Mouse (Mus musculus) limb, embryonic 10.5 days (tissue): ENCODE measurements at regions not wholly inside any gene's neighbourhood (a gene's known extent, or its start where the extent isn't known, plus 50 kb on each side); places are given as distances from the start of the nearest gene placed in this dataset.

Experiments used
- DNase-seq: peaks from one replicate; pipeline ENCODE4 v3.0.0-alpha.2; 2017; ENCODE audit warnings: low spot score
- H3K27ac ChIP-seq: fragments of 300-500 bp; sonication (generic); 2 replicates; pipeline ENCODE4 v1.5.1; 2016; ENCODE audit warnings: mild to moderate bottlenecking
- H3K27me3 ChIP-seq: fragments of 300-500 bp; sonication (generic); 2 replicates; pipeline ENCODE4 v1.6.1; 2016; ENCODE audit warnings: low read depth, mild to moderate bottlenecking; ENCODE audit not compliant: poor library complexity, severe bottlenecking
- H3K36me3 ChIP-seq: fragments of 300-500 bp; sonication (generic); 2 replicates; pipeline ENCODE4 v1.6.1; 2016; ENCODE audit warnings: mild to moderate bottlenecking, moderate library complexity
- H3K4me1 ChIP-seq: fragments of 300-500 bp; sonication (generic); 2 replicates; pipeline ENCODE4 v1.6.1; 2016
- H3K4me3 ChIP-seq: fragments of 300-500 bp; sonication (generic); 2 replicates; pipeline ENCODE4 v1.5.1; 2016; ENCODE audit warnings: mild to moderate bottlenecking, moderate library complexity
- H3K9me3 ChIP-seq: fragments of 300-500 bp; sonication (generic); replicated peaks from 2 replicates; pipeline ENCODE4 v1.6.1; 2016; ENCODE audit warnings: mild to moderate bottlenecking
- WGBS: fragments of 180-500 bp; shearing (Covaris S2); methylation state at CpG from one replicate; pipeline ENCODE4 v1.1.7; 2016; 5-methylcytosine and 5-hydroxymethylcytosine counted together

- H3K9me3 ChIP-seq, result no peaks in the 10 kb centered on the region
- 97% methylated on average over 9 of the region's 9 CpGs for WGBS
- no peak overlapping the region for H3K4me3 ChIP-seq
- no peaks in the 10 kb centered on the region for H3K4me1 ChIP-seq
- H3K27ac ChIP-seq, result no peak overlapping the region
- H3K36me3 ChIP-seq, result no peaks in the 10 kb centered on the region
- no peak for DNase-seq
- H3K27me3 ChIP-seq, result no peaks in the 10 kb centered on the region
These were observed 62.9 kb upstream of the Odc1 start for GRCm38 (mm10) chr12:17481687-17482086.

DNA sequence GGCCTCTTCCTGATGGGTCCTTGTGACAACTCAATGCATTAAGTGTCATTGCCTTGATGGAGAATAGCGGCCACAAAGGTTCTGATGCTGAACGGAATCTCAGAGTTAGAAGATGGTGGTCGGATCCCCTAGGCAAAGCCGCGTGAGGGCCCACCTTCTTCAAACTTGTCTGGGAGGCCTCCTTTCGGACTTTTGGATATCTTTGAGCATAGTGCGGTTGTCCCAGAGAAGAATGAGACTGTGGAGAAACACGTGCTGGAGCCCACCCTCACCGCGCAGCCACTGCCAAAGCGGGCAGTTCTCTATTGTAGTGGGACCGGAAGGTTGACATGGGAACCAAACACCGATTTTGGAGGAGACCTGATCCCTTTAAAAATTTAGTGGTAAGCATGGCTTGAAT, 62.4 kb upstream of the Odc1 start:
- no peaks in the 10 kb centered on the region for H3K9me3 ChIP-seq
- WGBS, result 96% methylated on average over 13 of the region's 13 CpGs
- H3K4me1 ChIP-seq, result no peaks in the 10 kb centered on the region
- H3K36me3 ChIP-seq, result no peaks in the 10 kb centered on the region
- no peak overlapping the region for H3K27ac ChIP-seq
- no peak for DNase-seq
- no peaks in the 10 kb centered on the region for H3K27me3 ChIP-seq
- H3K4me3 ChIP-seq, result no peak overlapping the region

- no peaks in the 10 kb centered on the region for H3K36me3 ChIP-seq
- H3K9me3 ChIP-seq, result no peaks in the 10 kb centered on the region
- WGBS, result 79% methylated on average over 9 of the region's 9 CpGs
- DNase-seq, result peak; percentile 25
- H3K4me3 ChIP-seq, result no peak overlapping the region
- no peak overlapping the region for H3K27ac ChIP-seq
- H3K4me1 ChIP-seq, result no peaks in the 10 kb centered on the region
- H3K27me3 ChIP-seq, result no peaks in the 10 kb centered on the region
These were observed 60.1 kb upstream of the Odc1 start for GRCm38 (mm10) chr12:17484448-17484847.

GRCm38 (mm10) chr12:17486062-17486770, 58.4 kb upstream of the Odc1 start:
- H3K27ac ChIP-seq, result no peak overlapping the region
- H3K4me1 ChIP-seq, result no peaks in the 10 kb centered on the region
- H3K4me3 ChIP-seq, result no peak overlapping the region
- WGBS, result 47% methylated on average over 9 of the region's 9 CpGs
- no peaks in the 10 kb centered on the region for H3K36me3 ChIP-seq
- H3K27me3 ChIP-seq, result no peaks in the 10 kb centered on the region
- H3K9me3 ChIP-seq, result no peaks in the 10 kb centered on the region
- DNase-seq, result no peak

GRCm38 (mm10) chr12:17487336-17487735, 57.3 kb upstream of the Odc1 start:
- Histone ChIP-seq H3K4me1 (no peaks in the 10 kb centered on the region), H3K27ac (no peak overlapping the region), H3K27me3 (no peaks in the 10 kb centered on the region), H3K9me3 (no peaks in the 10 kb centered on the region), H3K36me3 (no peaks in the 10 kb centered on the region), H3K4me3 (no peak overlapping the region)
- whole genome bisulfite sequencing, result 32% methylated on average over 1 of the region's 1 CpGs
- DNase-seq, result no peak

GRCm38 (mm10) chr12:17488203-17488602, 56.4 kb upstream of the Odc1 start:
- Histone ChIP-seq H3K27ac (no peak overlapping the region), H3K27me3 (no peaks in the 10 kb centered on the region), H3K4me3 (no peak overlapping the region), H3K4me1 (0 out of 2 replicates have a peak, but pooled peaks cover under 1% of the 10 kb centered on the region), H3K36me3 (no peaks in the 10 kb centered on the region), H3K9me3 (no peaks in the 10 kb centered on the region)
- no peak for DNase-seq
- 74% methylated on average over 1 of the region's 1 CpGs for WGBS

GRCm38 (mm10) chr12:17489971-17490370, 54.6 kb upstream of the Odc1 start:
- DNase-seq, result no peak
- Histone ChIP-seq H3K9me3 (no peaks in the 10 kb centered on the region), H3K27me3 (no peaks in the 10 kb centered on the region), H3K4me1 (peaks cover 15% of the 10 kb centered on the region), H3K27ac (no peak overlapping the region), H3K36me3 (no peaks in the 10 kb centered on the region), H3K4me3 (no peak overlapping the region)
- 93% methylated on average over 3 of the region's 3 CpGs for WGBS

DNA sequence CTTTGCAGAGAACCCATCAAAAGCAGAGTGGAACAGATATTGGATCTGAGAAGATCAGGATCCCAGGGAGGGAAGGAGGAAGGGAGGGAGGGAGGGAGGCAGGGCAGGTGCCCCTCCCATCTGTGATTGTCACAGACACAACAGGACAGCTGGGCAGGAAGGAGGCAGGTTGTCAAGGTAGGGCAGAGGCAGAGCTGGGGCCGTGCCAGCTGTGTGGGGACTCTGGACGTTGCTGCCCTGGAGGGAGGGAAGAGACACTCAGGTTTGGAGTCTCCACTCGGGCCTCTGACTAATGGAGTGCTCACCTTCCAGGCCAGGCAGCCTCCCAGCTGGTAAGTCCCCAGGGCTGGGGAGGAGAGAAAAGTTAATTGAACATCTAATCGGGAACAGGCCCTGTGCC, 52.0 kb upstream of the Odc1 start:
- H3K4me3 ChIP-seq, result no peak overlapping the region
- no peaks in the 10 kb centered on the region for H3K27me3 ChIP-seq
- peaks cover 29% of the 10 kb centered on the region for H3K4me1 ChIP-seq
- 66% methylated on average over 4 of the region's 4 CpGs for WGBS
- H3K36me3 ChIP-seq, result no peaks in the 10 kb centered on the region
- no peak for DNase-seq
- no peak overlapping the region for H3K27ac ChIP-seq
- no peaks in the 10 kb centered on the region for H3K9me3 ChIP-seq

DNA sequence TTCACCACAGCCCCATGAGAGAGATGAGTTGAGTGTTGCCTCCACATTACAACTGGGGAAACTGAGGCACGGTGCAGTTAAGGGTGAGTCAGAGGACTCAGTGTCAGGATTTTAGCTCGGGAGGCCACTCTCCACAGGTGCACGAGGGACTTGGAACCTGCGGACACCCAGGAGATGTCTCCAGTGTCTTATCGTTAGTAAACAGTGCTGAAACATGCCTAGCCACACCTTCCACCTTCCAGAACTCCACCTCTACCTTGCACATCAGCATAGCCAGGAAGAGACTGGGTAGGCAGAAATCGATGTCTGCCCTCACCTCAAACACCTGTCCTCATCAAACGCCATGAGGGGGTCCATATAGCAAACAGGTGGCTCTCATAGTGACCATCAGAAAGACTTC, 51.5 kb upstream of the Odc1 start:
- Histone ChIP-seq H3K27ac (no peak overlapping the region), H3K36me3 (no peaks in the 10 kb centered on the region), H3K27me3 (no peaks in the 10 kb centered on the region), H3K4me3 (no peak overlapping the region), H3K4me1 (peaks cover 29% of the 10 kb centered on the region), H3K9me3 (no peaks in the 10 kb centered on the region)
- 90% methylated on average over 7 of the region's 7 CpGs for WGBS
- no peak for DNase-seq

GRCm38 (mm10) chr12:17493810-17494209, 50.8 kb upstream of the Odc1 start:
- 62% methylated on average over 3 of the region's 3 CpGs for WGBS
- H3K36me3 ChIP-seq, result no peaks in the 10 kb centered on the region

More at GRCm38 (mm10) chr12:17493810-17494209, 50.8 kb upstream of the Odc1 start:
- Histone ChIP-seq H3K27me3 (no peaks in the 10 kb centered on the region), H3K4me3 (no peak overlapping the region), H3K4me1 (peaks cover 29% of the 10 kb centered on the region), H3K27ac (peak overlapping the region; percentile 48), H3K9me3 (no peaks in the 10 kb centered on the region)
- no peak for DNase-seq
